Mouse (Mus musculus): ENCODE results near the gene Tmc5.

Gene Tmc5

DNA sequence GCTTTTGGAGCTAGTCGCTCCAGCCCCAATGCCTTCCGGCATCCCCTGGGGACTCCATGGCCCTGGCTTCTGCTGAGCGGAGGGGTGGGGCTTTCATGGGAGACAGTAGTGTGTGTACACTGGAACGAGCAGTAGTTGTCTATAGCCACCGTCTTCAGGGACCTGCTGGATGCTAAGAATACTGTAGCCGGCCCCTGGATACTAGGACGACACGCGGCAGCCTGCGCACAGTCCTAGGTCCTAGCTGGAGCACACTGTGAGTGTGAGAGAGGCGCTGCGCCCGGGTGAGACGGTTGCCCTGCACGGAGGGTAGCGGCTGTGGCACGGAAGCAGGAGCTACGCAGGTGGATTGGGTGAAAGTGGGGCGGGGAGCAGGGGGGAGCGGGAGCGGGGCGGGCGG is at the start of gene Tmc5:
Gene Tmc5, plus strand, starts transcription at position 97 of the 400 bp plus-strand sequence.
- no peak for DNase-seq (ENCODE audit: low spot score)

DNA sequence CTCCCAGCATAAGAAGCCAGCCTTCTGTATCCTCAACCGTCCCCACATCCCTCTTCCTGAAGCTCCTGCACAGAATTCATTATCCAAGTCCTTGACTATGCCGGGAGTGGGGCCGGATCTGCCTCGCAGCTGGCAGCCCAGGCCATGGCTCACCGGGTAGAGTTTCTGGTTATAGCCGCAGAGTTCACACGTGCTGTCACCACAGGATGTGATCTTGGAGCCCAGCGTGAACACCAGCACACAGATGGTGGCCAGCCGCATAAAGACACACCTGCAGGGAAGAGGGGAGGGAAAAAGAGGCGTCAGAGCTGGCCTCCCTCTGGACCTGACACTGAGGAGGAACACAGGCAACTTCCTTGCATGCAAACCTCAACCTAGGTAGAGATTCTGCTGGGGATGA is 49.6 kb upstream of the Tmc5 start:
- no peak for DNase-seq (ENCODE audit: low spot score)

DNA sequence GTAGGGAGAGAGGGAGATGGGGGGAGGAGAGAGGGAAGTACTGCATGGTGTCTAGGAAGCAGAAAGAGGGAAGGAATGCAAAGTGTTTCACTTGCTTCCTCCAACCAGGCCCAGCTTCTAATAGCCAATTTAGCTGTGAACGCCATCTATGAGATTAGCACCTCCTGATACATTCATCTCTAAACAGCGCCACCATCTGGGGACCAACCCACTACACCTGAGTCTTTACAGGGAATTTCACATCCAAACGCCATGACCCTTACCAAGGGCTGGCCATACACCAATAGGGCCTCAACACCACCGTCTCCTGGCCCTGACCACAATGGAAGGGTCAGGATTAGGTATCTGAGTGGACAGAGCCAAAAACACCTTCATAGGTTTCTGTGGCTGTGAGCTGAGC is 43.2 kb upstream of the Tmc5 start:
- no peak for DNase-seq (ENCODE audit: low spot score)

- DNase-seq (ENCODE audit: low spot score), result no peak
Observed at GRCm38 (mm10) chr7:118554290-118554689, 42.8 kb upstream of the Tmc5 start.

DNA sequence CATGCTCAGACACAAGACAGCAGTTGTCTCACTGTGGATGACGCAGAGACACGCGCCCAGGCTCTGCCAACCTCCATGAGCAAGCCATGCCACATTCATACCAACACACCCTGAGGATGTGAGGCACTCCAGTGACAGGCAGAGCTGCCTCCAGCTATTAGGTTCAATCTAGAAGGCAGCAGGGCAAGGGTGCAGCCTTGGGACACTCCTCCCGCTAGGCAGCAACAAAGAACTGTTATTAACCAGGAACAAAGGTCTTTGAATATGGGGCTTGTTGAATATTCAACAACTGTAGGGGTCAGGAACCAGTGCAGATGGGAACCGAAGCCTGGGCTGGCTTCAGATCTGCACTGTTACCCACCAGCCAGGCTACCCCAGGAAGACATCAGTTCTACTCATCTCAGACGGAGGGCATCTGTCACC is 28.0 kb upstream of the Tmc5 start:
- DNase-seq (ENCODE audit: low spot score), result peak; percentile 56

DNA sequence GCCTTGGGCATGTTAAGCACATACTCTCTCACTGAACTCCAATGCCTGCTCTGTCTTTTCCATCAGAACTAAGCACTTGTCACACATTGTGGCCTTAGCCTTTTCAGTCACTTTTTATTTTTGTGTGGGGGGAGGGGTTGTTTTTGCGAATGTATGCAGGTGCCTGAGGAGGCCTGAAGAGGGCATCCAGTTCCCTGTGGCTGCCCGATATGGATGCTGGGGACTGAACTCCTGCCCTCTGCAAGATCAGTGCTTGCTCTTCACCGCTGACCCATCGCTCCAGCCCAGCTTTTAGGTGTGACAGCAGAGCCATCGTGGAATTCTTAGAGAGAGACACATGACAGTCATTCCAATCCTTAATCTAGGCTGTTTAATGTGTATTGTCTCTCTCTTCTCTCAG is 25.7 kb upstream of the Tmc5 start:
- no peak for DNase-seq (ENCODE audit: low spot score)

- no peak for DNase-seq (ENCODE audit: low spot score)
Observed at GRCm38 (mm10) chr7:118572039-118572438, 25.1 kb upstream of the Tmc5 start.

GRCm38 (mm10) chr7:118578269-118578668 is 18.8 kb upstream of the Tmc5 start:
- DNase-seq (ENCODE audit: low spot score), result no peak

DNA sequence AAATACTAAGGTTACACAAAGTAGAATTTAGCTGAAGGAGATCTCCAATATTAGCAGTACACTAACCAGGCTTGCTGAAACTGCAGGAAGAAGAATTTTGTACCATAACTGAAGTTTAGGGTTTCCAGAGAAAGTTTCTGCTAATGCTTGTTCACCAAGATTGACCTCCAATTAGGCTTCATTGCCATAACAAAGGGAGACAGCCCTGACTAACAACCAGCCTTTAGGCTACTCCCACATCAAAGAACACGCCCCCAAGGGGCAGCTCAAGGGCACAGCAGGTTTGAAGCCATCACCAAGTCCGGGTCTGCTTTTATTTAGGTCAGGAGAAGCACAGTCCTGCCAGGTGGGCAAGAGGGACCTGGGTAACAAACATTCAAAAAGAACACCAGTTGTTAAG is 17.2 kb upstream of the Tmc5 start:
- no peak for DNase-seq (ENCODE audit: low spot score)

- no peak for DNase-seq (ENCODE audit: low spot score)
Observed at GRCm38 (mm10) chr7:118583821-118584220, 13.3 kb upstream of the Tmc5 start.

DNA sequence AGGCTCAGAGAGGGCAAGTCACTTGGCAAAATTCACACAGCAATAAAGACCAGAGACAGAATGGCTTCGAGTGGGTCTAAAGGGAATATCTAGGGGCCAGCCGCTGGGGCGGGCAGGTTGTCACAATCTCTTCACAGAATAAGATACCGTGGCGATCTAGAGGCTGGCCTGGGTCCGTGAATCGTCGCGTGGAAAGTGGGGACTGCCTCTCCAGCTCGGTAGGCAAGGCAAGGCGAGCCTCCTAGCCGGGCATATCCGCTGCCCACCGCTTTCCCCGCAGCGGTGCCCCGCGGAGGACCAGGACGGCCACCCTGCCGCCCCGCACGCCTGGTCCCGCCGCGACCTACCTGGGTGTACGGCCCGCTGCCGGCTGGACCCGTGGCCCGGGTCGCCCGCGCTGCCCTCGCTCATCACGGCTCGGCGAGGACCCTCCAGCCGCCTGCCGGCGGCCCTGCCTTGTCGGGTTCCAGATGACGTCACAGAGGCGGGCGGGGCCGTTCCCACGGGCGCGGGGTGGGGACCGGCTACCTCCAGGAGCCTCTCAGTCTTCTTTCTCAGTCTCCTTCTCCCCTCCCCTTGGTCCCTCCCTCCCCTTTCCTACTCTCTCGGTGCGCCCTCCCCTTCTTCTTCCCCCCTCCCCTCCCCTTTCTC is 12.7 kb upstream of the Tmc5 start, which contains the start of gene Tmc7:
Gene Tmc7, minus strand, starts transcription at position 480 of the 651 bp plus-strand sequence.
- DNase-seq (ENCODE audit: low spot score), result peak; percentile 85

GRCm38 (mm10) chr7:118584926-118585325 is 12.2 kb upstream of the Tmc5 start:
- DNase-seq (ENCODE audit: low spot score), result no peak

GRCm38 (mm10) chr7:118585856-118586255 is 11.2 kb upstream of the Tmc5 start:
- DNase-seq (ENCODE audit: low spot score), result no peak

DNA sequence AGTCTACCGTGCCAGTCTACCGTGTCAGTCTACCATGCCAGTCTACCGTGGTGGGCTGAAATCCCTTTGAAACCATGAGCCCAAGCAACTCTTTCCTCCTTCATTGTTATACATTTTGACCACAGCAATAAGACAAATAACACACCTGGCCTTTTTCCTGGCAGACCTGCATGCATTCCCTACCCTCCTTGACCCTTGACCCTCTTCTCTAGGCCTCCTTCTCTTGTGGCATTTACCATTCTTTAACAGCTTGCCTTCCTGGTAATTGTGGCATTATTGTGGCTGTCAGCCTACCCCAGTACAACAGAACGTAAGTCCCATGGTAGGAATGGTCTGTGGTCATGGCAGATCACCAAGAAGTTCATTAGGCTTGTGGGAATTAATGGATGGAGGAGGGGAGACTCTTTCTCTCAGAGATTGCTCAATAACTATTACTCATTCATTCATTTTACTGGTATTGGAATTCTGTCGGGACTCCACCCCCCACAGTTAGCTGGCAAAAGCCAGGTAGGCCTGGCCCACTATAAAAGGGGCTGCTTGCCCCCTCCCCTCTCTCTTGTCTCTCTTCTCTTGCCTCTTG is 6.3 kb upstream of the Tmc5 start:
- no peak for DNase-seq (ENCODE audit: low spot score)

DNA sequence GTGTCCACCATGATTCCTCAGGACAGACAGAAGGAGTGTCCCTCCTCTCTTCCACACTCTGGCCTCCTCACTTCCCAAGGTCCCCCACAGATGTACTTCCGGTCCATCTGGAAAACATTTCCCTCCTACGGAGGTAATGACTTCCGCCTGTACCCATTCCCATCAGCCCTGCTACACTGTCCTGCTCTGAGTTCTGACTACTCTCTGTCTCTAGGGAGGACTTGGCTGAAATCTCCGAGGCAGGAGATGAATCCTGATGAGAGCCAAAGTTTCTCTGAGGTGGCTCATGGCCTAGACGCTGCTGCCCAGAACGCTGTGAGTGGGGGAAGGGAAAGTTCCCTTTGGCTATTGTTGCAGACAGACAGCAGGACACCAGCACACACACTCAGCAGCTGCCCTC is 5.0 kb upstream of the Tmc5 start:
- peak; percentile 57 for DNase-seq (ENCODE audit: low spot score)

GRCm38 (mm10) chr7:118593567-118594407 is 3.3 kb upstream of the Tmc5 start:
- DNase-seq (ENCODE audit: low spot score), result peak; percentile 95

DNA sequence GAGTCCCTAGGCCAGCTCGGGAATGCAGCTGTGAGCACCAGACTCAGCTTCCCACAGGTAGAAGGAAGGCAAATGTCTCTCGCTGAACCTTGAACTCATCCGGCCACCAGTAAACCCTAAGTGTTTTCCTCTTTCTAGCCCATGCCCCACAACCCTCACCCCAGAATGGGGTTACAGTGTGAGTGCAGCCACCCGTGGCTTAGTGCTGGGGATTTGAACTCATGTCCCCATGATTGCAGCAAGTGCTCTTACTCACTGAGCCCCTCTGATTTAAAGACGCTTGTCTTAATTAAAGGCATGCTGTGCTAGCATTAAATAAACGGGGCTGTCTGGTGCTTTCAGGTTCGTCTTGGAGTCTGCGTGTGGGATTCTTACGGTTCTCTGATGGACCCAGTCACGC is 2.5 kb upstream of the Tmc5 start:
- no peak for DNase-seq (ENCODE audit: low spot score)

GRCm38 (mm10) chr7:118595228-118595627 is 1.9 kb upstream of the Tmc5 start:
- DNase-seq (ENCODE audit: low spot score), result peak; percentile 97

- DNase-seq (ENCODE audit: low spot score), result no peak
Observed at GRCm38 (mm10) chr7:118596271-118596670, 826 bp upstream of the Tmc5 start.

- no peak for DNase-seq (ENCODE audit: low spot score)
Observed at GRCm38 (mm10) chr7:118599954-118600631, 3.0 kb downstream of the Tmc5 start.

- no peak for DNase-seq (ENCODE audit: low spot score)
Observed at GRCm38 (mm10) chr7:118604842-118605241, 7.7 kb downstream of the Tmc5 start.

- no peak for DNase-seq (ENCODE audit: low spot score)
Observed at GRCm38 (mm10) chr7:118609815-118610214, 12.7 kb downstream of the Tmc5 start.

All from embryo, embryonic 10.5 days (tissue).